Mouse (Mus musculus) midbrain, embryonic 14.5 days (tissue): ENCODE results near the gene Smo. TPM values are rescaled to one million over a fixed set of nuclear protein-coding genes. Genes with fewer than 3 reads are reported as not detected.
"Not testable (repeated sequence)": the region's sequence is repeated elsewhere in the genome, so short reads cannot be mapped to it uniquely, and the experiment has no call there.

Source experiments
- ATAC-seq: fragments of 200-750 bp; cut with Nextera tagmentation; 2 replicates; pipeline ENCODE4 v1.8.0; 2017; ENCODE audit warnings: moderate number of reproducible peaks, moderate library complexity; ENCODE audit not compliant: low FRiP score, low TSS enrichment
- DNase-seq: peaks from one replicate; pipeline ENCODE4 v3.0.0-alpha.2; 2015
- H3K27ac ChIP-seq: fragments of 300-500 bp; sonication (generic); replicated peaks from 2 replicates; pipeline ENCODE4 v1.5.1; 2014; ENCODE audit warnings: mild to moderate bottlenecking, low read depth, low read length, moderate library complexity
- H3K27me3 ChIP-seq: fragments of 300-500 bp; sonication (generic); 2 replicates; pipeline ENCODE4 v1.6.1; 2014; ENCODE audit warnings: low read length, control low read depth, mixed read lengths; ENCODE audit not compliant: control insufficient read depth, insufficient read depth
- H3K36me3 ChIP-seq: fragments of 300-500 bp; sonication (generic); 2 replicates; pipeline ENCODE4 v1.6.1; 2014; ENCODE audit warnings: low read length, control low read depth; ENCODE audit not compliant: control insufficient read depth, insufficient read depth
- H3K4me1 ChIP-seq: fragments of 300-500 bp; sonication (generic); 2 replicates; pipeline ENCODE4 v1.6.1; 2014; ENCODE audit warnings: mild to moderate bottlenecking, antibody characterized with exemption, low read length, control low read depth; ENCODE audit not compliant: control insufficient read depth, insufficient read depth
- H3K4me2 ChIP-seq: fragments of 300-500 bp; sonication (generic); 2 replicates; pipeline ENCODE4 v1.6.1; 2014; ENCODE audit warnings: mild to moderate bottlenecking, low read length, moderate library complexity
- H3K4me3 ChIP-seq: fragments of 300-500 bp; sonication (generic); replicated peaks from 2 replicates; pipeline ENCODE4 v1.5.1; 2014; ENCODE audit warnings: low read depth, low read length
- H3K9ac ChIP-seq: fragments of 300-500 bp; sonication (generic); replicated peaks from 2 replicates; pipeline ENCODE4 v1.6.1; 2014; ENCODE audit warnings: mild to moderate bottlenecking, low read length, moderate library complexity
- H3K9me3 ChIP-seq: fragments of 300-500 bp; sonication (generic); 2 replicates; pipeline ENCODE4 v1.6.1; 2016; ENCODE audit warnings: low read length, control low read depth, mixed read lengths; ENCODE audit not compliant: control insufficient read depth
- WGBS: fragments of 180-500 bp; shearing (Covaris S2); extraction: QIAGEN DNeasy Blood & Tissue Kit; methylation state at CpG from one replicate; pipeline ENCODE4 v1.1.7; 2014; 5-methylcytosine and 5-hydroxymethylcytosine counted together
- polyA plus RNA-seq: library from polyadenylated mRNA; unstranded; fragments of >200 nt; fragmentation: Nextera tagmentation; extraction: Ambion mirVana; gene quantifications from 2 replicates; pipeline ENCODE4 v1.2.1, GENCODE M21; 2014

Smo gene
- polyA plus RNA-seq, 1 experiment from 2014 or later = 14.4 TPM

- H3K4me2 ChIP-seq, DNase-seq, H3K4me1 ChIP-seq, H3K27ac ChIP-seq, H3K36me3 ChIP-seq, H3K9ac ChIP-seq, H3K9me3 ChIP-seq, H3K27me3 ChIP-seq, ATAC-seq, H3K4me3 ChIP-seq: not testable (repeated sequence)
- 100% methylated on average over 2 of the region's 2 CpGs for WGBS
Measured at GRCm38 (mm10) chr6:29760397-29760796, 25.1 kb downstream of the Smo start.

GRCm38 (mm10) chr6:29761282-29761681 lies 26.0 kb downstream of the Smo start:
- ATAC-seq (no peak), DNase-seq (no peak)
- Histone ChIP-seq H3K27me3 (no peaks in the 10 kb centered on the region), H3K36me3 (peaks cover 8% of the 10 kb centered on the region; the same call in 1 of the 2 replicates), H3K4me3 (no peak overlapping the region), H3K9me3 (no peaks in the 10 kb centered on the region), H3K4me2 (no peak overlapping the region), H3K9ac (no peak overlapping the region), H3K4me1 (no peaks in the 10 kb centered on the region), H3K27ac (no peak overlapping the region)
- WGBS = 90% methylated on average over 4 of the region's 4 CpGs

GRCm38 (mm10) chr6:29762524-29762923 lies 27.2 kb downstream of the Smo start:
- no peak for ATAC-seq
- no peak overlapping the region for H3K4me3 ChIP-seq
- no peak overlapping the region for H3K4me2 ChIP-seq
- no peak overlapping the region for H3K27ac ChIP-seq
- no peaks in the 10 kb centered on the region for H3K9me3 ChIP-seq
- H3K4me1 ChIP-seq = no peaks in the 10 kb centered on the region
- DNase-seq = peak; percentile 52
- H3K9ac ChIP-seq = no peak overlapping the region
- H3K36me3 ChIP-seq = no peaks in the 10 kb centered on the region
- WGBS = 69% methylated on average over 4 of the region's 4 CpGs
- H3K27me3 ChIP-seq = no peaks in the 10 kb centered on the region

GRCm38 (mm10) chr6:29766874-29767273 lies 31.6 kb downstream of the Smo start:
- Histone ChIP-seq H3K4me3 (no peak overlapping the region), H3K9ac (no peak overlapping the region), H3K9me3 (no peaks in the 10 kb centered on the region), H3K27ac (no peak overlapping the region), H3K4me1 (peaks cover 9% of the 10 kb centered on the region; the same call in 1 of the 2 replicates), H3K27me3 (no peaks in the 10 kb centered on the region), H3K4me2 (no peak overlapping the region), H3K36me3 (no peaks in the 10 kb centered on the region)
- DNase-seq (no peak), ATAC-seq (no peak)
- WGBS = 92% methylated on average over 2 of the region's 2 CpGs

- Histone ChIP-seq H3K4me1 (peaks cover 9% of the 10 kb centered on the region; the same call in 1 of the 2 replicates), H3K27ac (peak within 1 kb of the TSS; percentile 93), H3K9ac (peak within 1 kb of the TSS; percentile 81), H3K4me2 (peak within 1 kb of the TSS; percentile 64), H3K36me3 (no peaks in the 10 kb centered on the region), H3K27me3 (no peaks in the 10 kb centered on the region), H3K4me3 (peak within 1 kb of the TSS; percentile 85), H3K9me3 (no peaks in the 10 kb centered on the region)
- WGBS = under 1% methylated on average over 58 of the region's 61 CpGs
- peak; percentile 98 for ATAC-seq
- DNase-seq = peak; percentile 96
Measured at GRCm38 (mm10) chr6:29767813-29768660, 32.7 kb downstream of the Smo start, which contains the start of gene Ahcyl2. Gene Ahcyl2, plus strand, starts transcription at chr6:29768011.

GRCm38 (mm10) chr6:29768791-29769441 lies 33.6 kb downstream of the Smo start:
- Histone ChIP-seq H3K27ac (peak overlapping the region; percentile 93), H3K4me2 (peak overlapping the region; percentile 64), H3K9ac (peak overlapping the region; percentile 81), H3K4me1 (peaks cover 9% of the 10 kb centered on the region; the same call in 1 of the 2 replicates), H3K27me3 (no peaks in the 10 kb centered on the region), H3K4me3 (peak overlapping the region; percentile 85), H3K9me3 (no peaks in the 10 kb centered on the region), H3K36me3 (no peaks in the 10 kb centered on the region)
- DNase-seq (peak; percentile 66), ATAC-seq (no peak; the same call in none of the 2 replicates)
- WGBS = under 1% methylated on average over 50 of the region's 50 CpGs

- Histone ChIP-seq H3K27ac (no peak overlapping the region), H3K9ac (no peak overlapping the region; the same call in 1 of the 2 replicates), H3K36me3 (no peaks in the 10 kb centered on the region), H3K27me3 (no peaks in the 10 kb centered on the region), H3K4me2 (no peak overlapping the region), H3K4me3 (no peak overlapping the region), H3K4me1 (peaks cover 12% of the 10 kb centered on the region; the same call in 1 of the 2 replicates), H3K9me3 (no peaks in the 10 kb centered on the region)
- ATAC-seq = no peak
- WGBS = 79% methylated on average over 2 of the region's 2 CpGs
- no peak for DNase-seq
Measured at GRCm38 (mm10) chr6:29770672-29771321, 35.5 kb downstream of the Smo start.

GRCm38 (mm10) chr6:29772236-29772635 lies 36.9 kb downstream of the Smo start:
- no peaks in the 10 kb centered on the region for H3K9me3 ChIP-seq
- H3K4me2 ChIP-seq = no peak overlapping the region
- H3K4me3 ChIP-seq = no peak overlapping the region
- H3K4me1 ChIP-seq = peaks cover 12% of the 10 kb centered on the region; the same call in 1 of the 2 replicates
- DNase-seq (no peak), ATAC-seq (no peak)
- no peak overlapping the region for H3K27ac ChIP-seq
- 91% methylated on average over 3 of the region's 3 CpGs for WGBS
- H3K9ac ChIP-seq = no peak overlapping the region
- H3K27me3 ChIP-seq = no peaks in the 10 kb centered on the region
- H3K36me3 ChIP-seq = no peaks in the 10 kb centered on the region
